Mouse (Mus musculus): ENCODE data around the gene Ptprd. TPM values are rescaled to one million over a fixed set of nuclear protein-coding genes. Genes with fewer than 3 reads are reported as not detected.

Gene Ptprd
- polyA plus RNA-seq, 1 experiment from 2014 or later, result 51.4 TPM

GRCm38 (mm10) chr4:75965810-75966209 lies 2246.0 kb downstream of the Ptprd start:
- Histone ChIP-seq H3K36me3 (no peaks in the 10 kb centered on the region), H3K9ac (replicated peaks) (no peak overlapping the region), H3K4me1 (replicated peaks) (no peaks in the 10 kb centered on the region), H3K4me3 (replicated peaks) (no peak overlapping the region), H3K27me3 (no peaks in the 10 kb centered on the region), H3K27ac (no peak overlapping the region), H3K9me3 (no peaks in the 10 kb centered on the region), H3K4me2 (replicated peaks) (no peak overlapping the region)
- no peak for ATAC-seq
- WGBS, result 85% methylated on average over 3 of the region's 3 CpGs

- 95% methylated on average over 2 of the region's 2 CpGs for WGBS
- no peaks in the 10 kb centered on the region for H3K27me3 ChIP-seq
- H3K9ac ChIP-seq (replicated peaks), result no peak overlapping the region
- H3K36me3 ChIP-seq, result no peaks in the 10 kb centered on the region
- no peaks in the 10 kb centered on the region for H3K9me3 ChIP-seq
- no peak overlapping the region for H3K4me3 ChIP-seq (replicated peaks)
- no peak for ATAC-seq
- H3K4me2 ChIP-seq (replicated peaks), result no peak overlapping the region
- H3K27ac ChIP-seq, result no peak overlapping the region
- H3K4me1 ChIP-seq (replicated peaks), result no peaks in the 10 kb centered on the region
These were observed 2248.8 kb downstream of the Ptprd start for GRCm38 (mm10) chr4:75962916-75963315.

- Histone ChIP-seq H3K4me1 (replicated peaks) (no peaks in the 10 kb centered on the region), H3K27ac (no peak overlapping the region), H3K4me2 (replicated peaks) (no peak overlapping the region), H3K27me3 (no peaks in the 10 kb centered on the region), H3K4me3 (replicated peaks) (no peak overlapping the region), H3K9ac (replicated peaks) (no peak overlapping the region), H3K36me3 (no peaks in the 10 kb centered on the region), H3K9me3 (no peaks in the 10 kb centered on the region)
- no peak for ATAC-seq
- WGBS, result 86% methylated on average over 2 of the region's 2 CpGs
These were observed 2249.9 kb downstream of the Ptprd start for GRCm38 (mm10) chr4:75961865-75962264.

- 87% methylated on average over 6 of the region's 6 CpGs for WGBS
- H3K36me3 ChIP-seq, result no peaks in the 10 kb centered on the region
- H3K4me3 ChIP-seq (replicated peaks), result no peak overlapping the region
- H3K27ac ChIP-seq, result no peak overlapping the region
- ATAC-seq, result no peak
- H3K9ac ChIP-seq (replicated peaks), result no peak overlapping the region
- no peaks in the 10 kb centered on the region for H3K9me3 ChIP-seq
- no peak overlapping the region for H3K4me2 ChIP-seq (replicated peaks)
- no peaks in the 10 kb centered on the region for H3K27me3 ChIP-seq
- no peaks in the 10 kb centered on the region for H3K4me1 ChIP-seq (replicated peaks)
These were observed 2258.3 kb downstream of the Ptprd start for GRCm38 (mm10) chr4:75953349-75954060.

- Histone ChIP-seq H3K4me3 (replicated peaks) (no peak overlapping the region), H3K36me3 (0 out of 2 replicates have a peak, but pooled peaks cover under 1% of the 10 kb centered on the region), H3K4me2 (replicated peaks) (no peak overlapping the region), H3K9ac (replicated peaks) (no peak overlapping the region), H3K4me1 (replicated peaks) (no peaks in the 10 kb centered on the region), H3K27ac (no peak overlapping the region), H3K27me3 (no peaks in the 10 kb centered on the region), H3K9me3 (no peaks in the 10 kb centered on the region)
- no peak for ATAC-seq
- WGBS, result 79% methylated on average over 4 of the region's 4 CpGs
These were observed 2261.2 kb downstream of the Ptprd start for GRCm38 (mm10) chr4:75950582-75950981.

GRCm38 (mm10) chr4:75894871-75895270 lies 2316.9 kb downstream of the Ptprd start:
- 8% methylated on average over 4 of the region's 4 CpGs for WGBS
- no peaks in the 10 kb centered on the region for H3K36me3 ChIP-seq
- no peaks in the 10 kb centered on the region for H3K27me3 ChIP-seq
- H3K9ac ChIP-seq (replicated peaks), result no peak overlapping the region
- H3K4me2 ChIP-seq (replicated peaks), result no peak overlapping the region
- no peak overlapping the region for H3K27ac ChIP-seq
- ATAC-seq, result no peak
- H3K4me3 ChIP-seq (replicated peaks), result no peak overlapping the region
- no peaks in the 10 kb centered on the region for H3K9me3 ChIP-seq
- no peaks in the 10 kb centered on the region for H3K4me1 ChIP-seq (replicated peaks)

Small RNAs within 50 kb of the gene (microRNA-seq; reads per million reads assigned to microRNA genes)
- gene Gm23159, result not detected

All from midbrain, embryonic 13.5 days (tissue).